Mouse (Mus musculus) urinary bladder, postnatal 4 days (tissue): ENCODE measurements at regions not wholly inside any gene's neighbourhood (a gene's known extent, or its start where the extent isn't known, plus 50 kb on each side); places are given as distances from the start of the nearest gene placed in this dataset.
A peak's percentile ranks its signal among the peaks of the same experiment; 100 is the strongest.
"Not testable (repeated sequence)": the region's sequence is repeated elsewhere in the genome, so short reads cannot be mapped to it uniquely, and the experiment has no call there.

Source experiments
- DNase-seq, 2 experiments: peaks; one replicate each; pipeline ENCODE4 v3.0.0; 2021 to 2022; ENCODE audit warnings: low spot score in 2 of 2

DNA sequence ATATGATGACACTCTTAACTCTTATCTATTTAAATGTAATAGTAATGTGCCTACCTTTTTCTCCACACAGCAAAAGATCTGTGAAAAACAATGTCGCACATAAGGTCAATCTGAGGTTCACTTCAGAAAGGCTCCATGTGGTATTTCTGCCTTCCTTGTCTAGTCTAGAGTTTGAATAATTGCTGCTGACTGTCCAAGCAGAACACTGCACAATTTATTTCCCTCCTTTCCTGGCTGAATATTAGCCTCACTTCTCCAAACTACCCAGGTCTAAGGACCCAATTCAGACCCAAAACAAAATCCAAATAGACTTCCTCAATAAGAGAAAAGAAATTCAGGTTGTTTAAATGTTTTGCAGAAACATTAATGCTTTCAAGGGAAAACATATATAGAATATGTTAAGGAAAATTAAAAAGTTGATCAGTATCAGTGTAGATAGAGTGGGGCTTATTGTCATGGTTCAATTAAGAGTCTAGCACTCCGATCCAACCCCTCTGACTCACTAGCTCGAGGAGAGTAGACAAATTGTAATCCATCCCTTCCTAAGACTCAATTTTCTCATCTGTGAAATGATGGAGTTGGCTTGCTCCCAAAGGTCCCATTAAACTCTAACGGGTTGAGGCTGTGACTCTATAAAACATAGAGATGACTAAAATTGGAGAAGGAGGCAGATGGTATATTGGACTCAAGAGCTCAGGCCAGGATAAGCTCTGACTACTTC, 215.4 kb upstream of the Tbl1xr1 start:
- DNase-seq = no peak

DNA sequence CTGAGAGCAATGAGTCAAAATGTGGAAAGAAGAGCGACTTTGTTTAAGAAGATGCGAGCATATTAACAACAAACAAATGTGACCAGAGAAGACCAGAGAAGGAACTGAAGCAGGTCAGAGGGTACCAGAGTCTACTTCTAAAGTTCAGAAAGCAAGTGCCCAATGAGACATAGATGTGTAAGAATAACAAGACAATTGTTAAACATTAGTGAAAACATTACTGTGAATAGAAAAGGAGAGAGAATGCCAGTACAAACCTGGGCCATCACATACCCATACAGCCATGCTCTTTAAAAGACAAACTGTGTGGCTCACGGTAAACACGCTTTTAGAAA, 214.8 kb upstream of the Tbl1xr1 start:
- no peak for DNase-seq

DNA sequence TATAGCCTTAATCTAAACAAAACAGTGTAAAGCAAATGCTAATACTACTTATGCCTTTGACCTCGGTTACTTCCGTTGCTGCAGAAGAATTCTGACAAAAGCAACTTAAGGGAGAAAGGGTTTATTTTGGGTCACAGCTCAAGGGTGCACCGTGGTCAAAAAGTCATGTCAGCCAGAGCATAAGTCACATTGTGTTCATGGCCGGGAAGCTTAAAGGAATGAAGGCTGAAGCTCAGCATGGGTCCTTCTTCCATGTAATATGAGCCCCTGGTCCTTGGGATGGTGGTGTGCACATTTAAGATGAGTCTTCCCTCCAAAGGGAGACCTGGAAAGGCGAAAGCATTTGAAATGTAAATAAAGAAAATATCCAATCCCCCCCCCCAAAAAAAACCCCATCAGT, 212.1 kb upstream of the Tbl1xr1 start:
- no peak for DNase-seq

DNA sequence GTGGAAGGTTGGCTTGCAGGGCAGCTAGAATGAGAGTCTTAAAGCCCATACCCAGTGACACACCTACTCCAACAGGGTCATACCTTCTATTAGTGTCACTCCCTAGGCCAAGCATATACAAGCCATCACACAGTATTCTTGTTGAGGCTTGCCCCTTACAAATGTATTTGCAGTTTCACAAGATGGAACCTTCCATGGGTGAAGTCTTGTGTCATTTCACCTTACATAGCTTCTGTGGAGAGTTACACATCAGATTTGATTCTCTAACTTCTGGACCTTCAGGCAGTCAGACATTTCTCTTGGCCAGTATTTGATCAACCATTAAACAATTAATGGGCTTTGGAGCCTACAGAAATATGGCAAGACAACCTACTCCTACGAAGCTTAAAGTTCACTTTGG, 210.6 kb upstream of the Tbl1xr1 start:
- no peak for DNase-seq

DNA sequence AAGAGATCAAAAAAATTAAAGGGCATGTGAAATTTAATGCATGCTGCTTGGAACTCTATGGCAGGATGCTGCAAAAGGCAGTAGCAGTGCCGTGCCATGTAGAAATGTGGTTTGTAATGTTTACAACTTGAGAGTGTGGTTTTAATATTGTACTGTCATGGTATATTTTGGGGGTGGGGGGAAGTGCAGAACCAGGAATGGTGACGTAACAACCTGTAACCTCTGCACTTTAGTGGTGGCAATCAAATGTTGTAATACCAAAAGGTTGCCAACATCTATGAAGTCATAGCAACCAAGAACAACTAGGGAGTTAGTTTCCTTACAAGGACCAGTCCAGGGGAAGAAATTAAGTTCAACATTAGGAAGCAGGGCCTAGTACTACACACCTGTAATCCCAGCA, 198.1 kb upstream of the Tbl1xr1 start:
- DNase-seq = no peak

DNA sequence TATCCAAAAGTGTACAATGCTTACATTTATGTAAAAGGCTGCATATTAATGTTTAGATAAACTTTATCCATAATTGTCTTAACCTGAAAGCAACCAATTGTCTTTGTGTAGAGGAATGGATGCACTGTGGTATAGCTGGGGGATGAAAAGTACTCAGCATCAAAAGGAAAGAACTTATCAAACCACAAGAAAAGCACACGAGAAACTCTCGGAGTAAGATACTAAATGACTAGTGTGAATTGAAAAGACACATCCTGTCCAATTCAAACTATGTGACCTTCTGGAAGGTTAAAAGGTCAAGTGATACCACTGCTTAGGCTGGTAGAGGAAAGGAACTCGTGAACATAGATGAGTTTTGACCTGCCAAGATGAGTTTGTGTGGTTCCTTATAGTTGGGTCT, 192.2 kb upstream of the Tbl1xr1 start:
- DNase-seq = no peak

DNA sequence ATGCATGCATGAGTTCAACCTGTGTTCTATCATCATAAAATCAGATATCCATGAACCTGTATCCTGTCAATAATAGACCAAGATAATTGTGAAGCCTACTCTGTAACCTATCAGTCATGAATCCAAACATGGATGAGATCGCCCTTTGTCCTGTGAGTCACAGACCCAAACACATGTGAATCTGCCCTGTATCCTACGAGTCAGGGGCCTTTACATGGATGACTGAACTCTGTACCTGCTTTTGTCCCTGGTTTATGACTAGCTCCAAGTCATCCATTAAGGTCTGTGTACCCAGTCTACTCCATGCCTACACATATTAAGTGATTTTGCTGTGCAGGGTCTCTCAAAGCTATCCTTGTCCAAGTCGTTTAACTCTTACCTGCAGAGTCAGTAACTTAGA, 187.7 kb upstream of the Tbl1xr1 start:
- no peak for DNase-seq

DNA sequence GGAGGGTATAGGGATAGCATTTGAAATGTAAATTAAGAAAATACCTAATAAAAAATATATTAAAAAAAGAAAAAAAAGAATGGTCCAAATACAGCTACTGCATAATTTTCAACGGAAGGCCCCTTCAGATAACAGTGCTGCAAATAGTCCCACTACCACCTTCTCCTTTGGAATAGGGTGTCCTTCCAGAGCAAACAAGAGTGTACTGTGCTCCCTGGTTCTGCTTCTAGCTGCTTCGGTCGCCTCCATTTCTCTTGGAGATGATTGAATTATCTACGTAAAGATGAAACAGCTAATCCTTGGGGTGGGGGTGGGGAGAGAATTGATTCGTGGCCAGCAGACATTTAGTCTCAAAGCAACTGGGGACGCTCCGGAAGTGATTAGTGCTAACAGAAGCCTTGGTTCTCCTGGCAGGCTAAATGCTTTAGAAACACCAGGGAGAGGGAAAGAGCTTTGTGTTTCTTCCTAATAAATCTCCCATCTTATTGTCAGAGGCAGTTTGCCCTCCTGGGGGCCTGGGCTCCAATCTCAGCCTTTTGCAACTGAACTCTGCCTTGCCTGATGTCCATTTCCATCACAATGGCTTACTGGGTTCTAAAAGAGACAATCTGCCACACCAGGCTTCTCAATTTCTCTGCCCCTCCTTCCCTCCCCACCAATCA, 184.5 kb upstream of the Tbl1xr1 start:
- no peak for DNase-seq

DNA sequence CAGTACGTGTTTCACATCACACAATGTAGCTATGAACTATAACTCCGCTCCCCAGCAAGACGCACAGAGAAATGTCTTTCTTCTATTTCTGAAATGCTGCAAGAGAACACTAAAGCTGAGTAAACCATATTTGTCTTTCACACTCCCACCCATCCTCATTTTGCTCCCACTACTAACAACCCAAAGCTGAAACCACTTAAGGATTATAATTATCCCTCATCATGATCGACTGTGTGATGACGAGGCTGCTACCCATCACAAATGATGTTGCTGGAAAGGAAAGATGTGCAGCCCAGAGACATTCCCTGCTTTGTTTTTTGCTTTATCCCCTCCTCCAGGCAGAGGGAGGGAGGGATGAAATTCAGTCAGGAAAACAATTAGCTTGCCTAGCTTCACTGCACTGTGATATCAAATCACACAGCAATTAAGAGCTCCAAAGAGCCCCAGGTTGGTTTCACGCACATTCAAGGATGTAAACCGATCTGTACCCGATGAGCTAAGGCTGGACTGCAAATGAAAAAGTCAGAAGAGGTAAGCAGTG, 183.5 kb upstream of the Tbl1xr1 start:
- DNase-seq = no peak

DNA sequence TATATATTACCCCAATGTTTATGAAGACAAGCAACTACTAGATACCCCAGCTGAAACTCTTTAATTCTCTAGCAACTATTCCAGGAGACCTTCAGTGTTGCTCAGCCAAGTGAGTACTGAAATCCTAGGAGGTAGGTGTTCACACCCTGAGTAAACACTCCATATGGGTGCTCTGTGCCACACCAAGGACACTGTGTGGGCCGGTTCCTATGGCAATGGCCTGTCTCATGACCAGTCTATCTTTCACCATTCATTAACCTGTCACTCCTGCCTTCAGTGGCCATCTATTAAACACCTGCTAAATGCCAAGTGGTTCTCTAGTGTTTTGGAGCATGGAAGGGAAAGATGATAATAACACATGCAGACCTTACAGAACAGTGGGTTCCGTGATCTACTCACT, 180.9 kb upstream of the Tbl1xr1 start:
- no peak for DNase-seq

DNA sequence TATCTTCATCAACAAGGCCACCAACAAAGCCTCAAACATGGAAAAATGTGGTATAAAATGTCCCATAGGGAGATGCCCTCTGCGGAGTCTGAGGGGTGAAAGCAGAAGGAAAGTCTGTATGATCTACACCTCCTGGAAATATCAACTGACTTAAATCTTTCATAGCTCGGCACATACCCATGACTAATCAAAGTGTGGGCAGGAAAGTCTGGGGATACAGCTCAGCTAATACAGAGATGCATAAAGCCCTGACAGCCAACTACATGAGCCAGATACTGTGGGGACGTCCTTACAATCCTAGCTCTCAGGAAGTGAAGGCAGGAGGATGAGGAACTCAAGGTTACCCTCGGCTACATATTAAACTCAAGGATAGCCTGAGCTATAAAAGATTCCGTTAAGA, 178.2 kb upstream of the Tbl1xr1 start:
- DNase-seq = no peak

DNA sequence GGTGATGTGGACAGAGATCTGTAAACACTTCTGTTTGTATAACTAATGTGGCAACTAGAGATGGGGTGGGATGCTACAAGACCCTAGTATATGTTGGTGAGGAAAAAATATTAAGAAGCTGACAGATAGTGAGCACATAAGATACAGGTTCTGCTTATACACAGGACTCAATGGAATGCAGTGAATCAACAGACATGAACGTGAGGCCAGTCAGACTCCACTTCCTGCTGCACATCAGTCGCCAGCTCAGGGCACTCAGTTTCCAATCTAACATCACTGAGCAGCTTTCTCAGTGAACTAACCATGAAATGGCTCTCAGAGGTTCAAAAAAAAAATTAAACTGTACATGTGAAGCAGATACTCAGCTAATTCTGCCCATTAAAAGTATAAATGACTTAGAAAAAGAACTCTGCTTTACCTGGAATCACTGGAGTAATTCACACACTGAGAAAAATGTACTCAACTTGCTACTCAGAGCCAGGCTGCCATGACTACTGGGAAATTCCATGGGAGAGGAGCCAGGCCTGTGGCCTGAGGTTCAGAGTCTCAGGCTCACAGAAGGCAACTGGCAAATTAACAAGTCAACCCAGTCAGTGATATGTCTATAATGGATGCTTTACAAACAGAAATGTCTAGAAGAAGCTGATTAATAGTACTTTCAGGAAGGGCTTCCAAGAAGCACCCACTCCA, 170.9 kb upstream of the Tbl1xr1 start:
- no peak for DNase-seq

DNA sequence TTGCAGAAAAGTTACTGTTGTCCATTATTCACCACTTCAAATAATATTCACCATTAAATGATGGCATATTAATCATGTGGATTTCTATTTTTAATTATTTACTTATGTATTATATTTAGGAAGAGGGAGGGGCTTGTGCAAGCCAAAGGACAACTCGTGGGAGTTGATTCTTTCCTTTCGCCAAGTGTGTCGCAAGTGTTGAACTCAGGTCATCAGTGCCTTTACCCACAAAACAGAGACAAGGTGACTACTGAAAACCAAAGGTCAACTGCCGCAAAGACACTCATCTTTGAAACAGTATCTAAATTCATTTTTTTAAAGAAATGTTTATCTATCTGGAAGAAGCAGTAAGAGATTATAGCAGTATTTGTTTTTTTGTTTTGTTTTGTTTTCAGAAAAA, 167.6 kb upstream of the Tbl1xr1 start:
- no peak for DNase-seq

DNA sequence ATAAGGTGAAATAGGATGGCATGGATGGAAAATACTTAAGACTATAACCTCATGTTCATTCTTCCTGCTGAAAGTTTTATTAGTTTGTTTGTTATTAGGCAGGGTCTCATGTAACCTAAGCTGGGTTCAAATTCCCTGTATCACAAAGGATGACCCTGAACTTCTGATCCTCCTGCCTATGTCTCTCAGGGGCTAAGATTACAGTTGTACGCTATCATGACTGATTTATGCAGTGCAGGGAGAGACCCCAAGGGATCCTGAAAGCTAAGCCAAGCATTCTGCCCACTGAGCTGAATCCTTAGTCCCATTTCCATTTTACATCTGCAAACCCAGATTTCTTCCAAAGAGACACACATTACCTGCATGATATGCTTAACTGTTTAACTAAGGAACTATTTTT, 166.4 kb upstream of the Tbl1xr1 start:
- DNase-seq = no peak

DNA sequence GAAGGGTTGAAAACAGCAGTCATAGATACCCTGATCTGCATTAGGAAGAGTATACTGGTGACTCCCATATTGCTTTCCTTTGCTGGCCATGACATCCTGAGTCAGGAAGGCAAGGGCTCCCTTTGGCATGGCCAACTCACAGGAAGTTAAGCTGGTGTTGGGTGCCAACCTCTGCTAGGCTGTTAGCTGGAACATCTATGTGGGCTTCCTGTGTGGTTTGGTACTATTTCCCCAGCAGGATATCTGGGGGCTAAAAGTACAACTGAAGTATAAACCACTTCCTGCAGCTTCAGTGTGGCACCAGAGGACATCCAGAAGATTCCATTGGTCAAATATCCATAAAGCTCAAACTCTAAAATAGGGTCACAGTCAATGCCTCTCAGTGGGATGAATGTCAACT, 165.4 kb upstream of the Tbl1xr1 start:
- peak in 1 of 2 experiments; percentile 36 for DNase-seq

DNA sequence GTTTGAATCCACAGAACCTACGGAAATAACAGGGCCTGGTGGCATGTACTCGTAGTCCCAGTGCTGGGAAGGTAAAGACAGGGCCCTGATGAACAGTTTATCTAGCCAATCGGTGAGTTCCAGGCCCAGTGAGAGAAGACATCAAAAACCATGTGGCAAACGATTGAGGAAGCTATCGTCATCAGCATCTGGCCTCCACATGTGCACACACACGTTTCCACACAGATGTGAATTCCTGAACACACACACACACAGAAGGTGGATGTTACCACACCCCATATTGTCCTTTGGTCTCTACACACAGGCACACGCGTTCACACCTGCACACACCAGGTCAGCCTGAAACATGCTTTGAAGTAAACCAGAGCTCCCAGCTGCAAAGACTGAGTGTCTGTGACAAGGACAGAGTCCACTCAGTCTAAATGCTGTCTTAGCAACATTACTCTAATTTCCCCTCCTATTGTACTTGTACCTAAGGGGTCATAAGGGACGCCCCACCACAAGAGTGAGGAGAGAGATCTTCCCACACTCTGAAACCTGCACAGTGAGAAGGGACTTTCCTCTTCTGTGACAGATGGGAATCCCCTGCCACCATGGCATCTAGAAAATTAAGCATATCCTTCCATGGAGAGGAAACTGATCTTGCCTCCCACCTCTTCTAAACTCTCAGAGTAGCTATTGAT, 159.1 kb upstream of the Tbl1xr1 start:
- DNase-seq = no peak

DNA sequence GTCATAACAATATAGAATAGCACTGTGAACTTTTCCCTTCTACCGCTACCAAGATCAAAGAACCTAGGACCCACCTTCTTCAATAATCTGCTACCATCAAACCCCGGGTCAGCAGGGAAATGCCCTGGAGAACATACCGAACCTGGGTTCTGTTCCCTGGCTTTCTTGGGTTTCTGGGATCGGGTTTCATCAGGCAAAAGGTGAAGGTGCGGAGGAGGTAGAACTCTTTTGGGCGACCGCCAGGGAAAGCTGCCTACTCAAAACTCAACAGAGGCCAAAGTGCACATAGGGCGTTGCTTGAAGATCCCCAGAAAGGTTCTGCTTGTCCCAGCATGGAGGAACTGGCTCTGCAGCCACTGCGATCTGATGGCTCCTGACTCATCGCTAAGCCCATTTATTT, 158.0 kb upstream of the Tbl1xr1 start:
- DNase-seq = no peak

DNA sequence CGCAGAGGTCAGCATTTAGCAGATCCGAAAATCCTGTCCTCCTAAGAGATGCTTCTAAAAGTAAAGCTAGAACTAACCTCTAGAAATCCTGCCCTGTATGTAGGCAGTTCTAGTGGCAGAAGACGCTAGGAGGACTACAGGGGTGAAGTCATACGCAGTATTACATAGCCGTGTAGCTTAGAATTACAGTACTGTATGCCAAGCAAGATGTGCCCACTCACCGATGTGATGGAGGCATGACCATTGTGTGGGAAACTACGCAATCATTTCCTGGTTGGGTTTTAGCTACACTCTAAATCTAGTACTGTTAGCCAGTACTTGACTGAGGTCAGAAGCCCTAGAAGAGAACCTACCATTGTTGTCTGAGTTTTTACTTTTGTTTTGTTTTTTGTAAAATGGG, 156.5 kb upstream of the Tbl1xr1 start:
- DNase-seq = no peak

DNA sequence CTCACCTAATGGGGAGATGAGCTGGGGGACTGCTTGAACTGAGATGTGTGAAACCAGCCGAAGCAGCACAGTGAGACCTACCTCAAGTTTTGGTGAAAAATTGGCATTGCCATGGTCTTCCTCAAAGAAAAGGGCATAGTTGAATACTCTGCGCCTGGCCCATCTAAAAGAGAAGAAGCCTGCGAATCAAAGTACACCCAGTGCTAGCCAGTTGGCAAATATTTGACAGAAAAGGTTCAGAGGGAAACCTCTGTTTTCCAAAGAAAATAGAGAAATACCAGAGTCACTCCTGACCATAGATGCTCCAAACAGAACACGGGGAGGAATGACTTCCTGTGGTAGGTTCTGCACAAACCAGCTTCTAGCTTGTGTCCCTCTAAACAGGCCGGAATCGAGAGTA, 144.5 kb upstream of the Tbl1xr1 start:
- DNase-seq = no peak

DNA sequence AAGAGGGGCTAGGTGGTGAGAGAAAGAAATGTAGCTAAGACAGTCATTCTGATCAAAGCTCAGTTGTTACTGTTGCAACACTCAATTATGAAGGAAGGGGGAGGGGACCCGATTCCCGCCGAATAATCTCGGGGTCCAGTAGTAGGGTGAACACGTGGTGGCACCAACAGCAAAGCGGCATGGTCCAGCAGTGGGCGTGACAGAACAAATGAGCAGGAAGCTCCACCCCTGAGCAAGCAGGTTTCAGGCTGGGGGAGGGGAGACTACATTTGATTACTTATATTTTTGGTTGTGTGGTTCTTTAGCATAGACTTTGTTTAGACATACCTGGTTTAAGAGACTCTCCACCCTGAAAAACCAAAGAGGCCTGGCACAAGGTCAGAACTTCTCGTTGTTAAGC, 143.8 kb upstream of the Tbl1xr1 start:
- not testable (repeated sequence) for DNase-seq

DNA sequence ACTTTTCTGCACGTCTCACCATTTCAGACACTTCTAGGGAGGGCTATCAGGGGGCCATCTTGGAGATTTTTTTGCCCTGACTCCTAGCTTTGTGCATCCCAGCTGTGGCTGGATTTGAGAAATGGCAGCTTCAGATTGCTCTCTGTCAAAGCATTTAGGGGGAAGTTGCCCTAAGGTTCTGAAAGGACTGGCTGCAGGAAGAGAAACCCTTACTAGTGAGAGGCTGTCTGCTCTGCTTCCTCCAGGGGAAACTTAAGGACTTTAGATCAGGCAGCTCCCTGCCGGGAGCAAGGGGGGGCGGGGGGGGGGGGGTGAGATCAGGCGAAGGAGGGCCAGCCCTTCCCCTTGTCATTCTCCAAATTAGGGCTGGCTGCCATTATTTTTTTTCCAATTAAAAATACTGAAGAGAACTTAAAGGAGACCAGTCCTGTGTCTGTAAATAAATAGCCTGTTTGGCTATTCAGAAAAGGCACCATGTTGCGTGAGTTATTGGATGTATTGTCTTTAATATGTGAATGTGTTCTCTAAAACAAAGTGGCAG, 141.7 kb upstream of the Tbl1xr1 start:
- no peak for DNase-seq

DNA sequence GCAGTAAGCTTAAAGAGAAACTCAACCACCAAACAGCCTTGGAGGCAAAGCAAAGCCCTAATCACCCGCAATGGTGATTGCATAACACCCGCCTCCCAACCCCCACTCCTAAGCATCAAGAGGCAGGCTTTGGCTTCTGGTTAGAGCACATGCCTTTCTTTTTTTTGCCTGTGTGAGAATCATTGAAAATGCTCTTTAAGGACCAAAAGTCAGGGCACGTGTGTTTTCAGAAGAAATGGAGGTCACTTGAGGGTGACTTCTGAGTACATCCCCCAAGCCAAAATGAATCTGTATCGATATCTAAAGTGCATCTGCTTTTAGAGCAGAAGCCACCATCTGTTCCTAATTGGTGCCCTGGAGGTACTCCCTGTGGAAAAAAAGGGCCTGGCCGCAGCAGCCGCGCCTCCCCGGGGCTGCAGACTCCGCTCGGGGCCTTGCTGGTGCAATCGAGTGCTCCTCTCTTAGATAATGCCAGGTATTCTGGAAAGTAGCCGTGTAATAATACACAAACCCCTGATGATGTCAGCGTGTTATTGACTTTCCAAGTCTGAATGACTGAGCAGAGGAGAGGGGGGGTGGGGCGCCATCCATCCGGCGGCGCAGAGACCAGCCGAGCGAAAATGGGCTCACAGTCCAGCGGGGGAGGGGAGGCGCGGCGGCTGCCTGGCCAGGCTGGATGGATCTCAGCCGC, 140.7 kb upstream of the Tbl1xr1 start:
- DNase-seq = peak; percentile 89 to 96
